Mouse (Mus musculus) ES-E14 (cell line): ENCODE data around the gene Grap. TPM values are rescaled to one million over a fixed set of nuclear protein-coding genes. Genes with fewer than 3 reads are reported as not detected.

ENCODE experiments used
- DNase-seq: peaks from one replicate; pipeline ENCODE4 v3.0.0-alpha.2; 2013; ENCODE audit warnings: low read depth, low spot score
- H3K27ac ChIP-seq: 2 replicates; pipeline ENCODE4 v1.5.1; 2012; ENCODE audit warnings: low read depth, mild to moderate bottlenecking, low read length, moderate library complexity, mixed read lengths; ENCODE audit not compliant: poor library complexity, insufficient read depth, severe bottlenecking
- H3K36me3 ChIP-seq: 2 replicates; pipeline ENCODE4 v1.6.1; 2012; ENCODE audit warnings: mild to moderate bottlenecking, low read length, moderate library complexity, mixed read lengths; ENCODE audit not compliant: control insufficient read depth, poor library complexity, insufficient read depth, severe bottlenecking
- H3K4me1 ChIP-seq, 2 experiments: fragments of 150-350 bp in 1 of 2; sonication (generic) in 1 of 2; 2 replicates each; pipeline ENCODE4 v1.6.1; 2012; ENCODE audit warnings: low read length in 2 of 2, mild to moderate bottlenecking in 1 of 2, mixed read lengths in 1 of 2; ENCODE audit not compliant: control insufficient read depth in 2 of 2, insufficient read depth in 2 of 2, poor library complexity in 1 of 2
- H3K4me3 ChIP-seq, 2 experiments: fragments of 150-350 bp in 1 of 2; sonication (generic) in 1 of 2; 2 replicates each; pipeline ENCODE4 v1.5.1; 2012; ENCODE audit warnings: low read length in 2 of 2, low read depth in 1 of 2, mild to moderate bottlenecking in 1 of 2, mixed read lengths in 1 of 2; ENCODE audit not compliant: insufficient read depth in 1 of 2, poor library complexity in 1 of 2, severe bottlenecking in 1 of 2
- H3K9ac ChIP-seq: 2 replicates; pipeline ENCODE4 v1.6.1; 2012; ENCODE audit warnings: low read depth, mild to moderate bottlenecking, low read length, mixed read lengths; ENCODE audit not compliant: poor library complexity, insufficient read depth, severe bottlenecking
- H3K9me3 ChIP-seq: fragments of 150-350 bp; sonication (generic); 2 replicates; pipeline ENCODE4 v1.6.1; 2012; ENCODE audit warnings: low read depth, mild to moderate bottlenecking, low read length; ENCODE audit not compliant: control insufficient read depth, insufficient read depth
- CHD2 ChIP-seq: IDR thresholded peaks from 2 replicates; pipeline ENCODE4 v1.6.1; 2014; ENCODE audit warnings: mild to moderate bottlenecking, low read depth, low read length, inconsistent platforms
- HCFC1 ChIP-seq: IDR thresholded peaks from 2 replicates; pipeline ENCODE4 v1.6.1; 2012; ENCODE audit warnings: low read length, inconsistent platforms, borderline replicate concordance; ENCODE audit not compliant: insufficient read depth
- MAFK ChIP-seq: IDR thresholded peaks from 2 replicates; pipeline ENCODE4 v1.6.1; 2014; ENCODE audit warnings: mild to moderate bottlenecking, low read depth, low read length, inconsistent platforms; ENCODE audit not compliant: insufficient read depth
- ZC3H11A ChIP-seq: IDR thresholded peaks from 2 replicates; pipeline ENCODE4 v1.6.1; 2012; ENCODE audit warnings: low read depth, mild to moderate bottlenecking, inconsistent platforms, low read length, borderline replicate concordance
- ZNF384 ChIP-seq: IDR thresholded peaks from 2 replicates; pipeline ENCODE4 v1.6.1; 2012; ENCODE audit warnings: low read depth, low read length, inconsistent platforms
- in situ Hi-C, 2 experiments: fragments of 600-800 bp; cut with MboI; formaldehyde crosslinking; loops; one replicate each; pipeline ENCODE4 v1.15.1; 2025; ENCODE audit warnings: low sequenced_read_pairs in 2 of 2, inconsistent platforms in 1 of 2; ENCODE audit not compliant: unreplicated experiment in 2 of 2
- total RNA-seq: library from RNA; depleted of rRNA; stranded (reverse); fragments of 300-350 nt; gene quantifications from 2 replicates; pipeline ENCODE4 v1.2.3, GENCODE M21; 2012; rRNA removed

The Grap gene
- 0.16 and 1.5 TPM in 2 replicates for total RNA-seq

DNA sequence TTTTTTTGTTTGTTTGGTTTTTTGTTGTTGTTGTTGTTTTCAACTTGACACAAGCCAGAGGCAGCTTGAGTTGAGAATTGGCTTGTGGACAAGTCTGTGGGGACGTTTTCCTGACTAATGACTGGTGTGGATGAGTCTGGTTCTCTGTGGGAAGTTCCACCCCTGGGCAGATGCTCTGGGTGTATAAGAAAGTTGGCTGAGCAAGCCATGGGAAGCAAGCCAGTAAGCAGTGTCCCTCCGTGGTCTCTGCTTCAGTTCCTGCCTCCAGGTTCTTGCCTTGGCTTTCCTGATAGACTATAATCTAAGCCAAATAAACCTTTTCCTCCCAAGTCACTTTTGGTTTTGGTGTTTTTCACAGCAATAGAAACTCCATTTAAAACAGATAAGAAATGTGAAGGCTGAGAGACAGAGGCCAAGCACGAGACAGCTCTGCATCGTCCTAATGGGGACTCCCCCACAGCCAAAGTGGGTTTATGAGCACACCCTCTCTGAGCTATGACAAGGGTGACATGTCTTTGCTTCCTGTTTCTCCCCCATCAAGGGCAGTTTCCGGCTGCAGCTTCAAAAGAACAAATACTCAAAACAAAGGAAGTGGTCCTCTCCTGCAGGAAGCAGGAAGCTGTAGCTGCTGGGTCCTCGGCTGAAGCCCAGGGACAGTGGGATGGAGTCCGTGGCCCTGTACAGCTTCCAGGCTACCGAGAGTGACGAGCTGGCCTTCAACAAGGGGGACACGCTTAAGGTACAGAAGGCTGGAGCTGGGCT lies at the start of gene Grap:
Grap (plus strand) TSS at position 580 of the 762 bp plus-strand sequence.
- TF ChIP-seq HCFC1 (no peak), CHD2 (no peak), ZC3H11A (no peak), MAFK (no peak), ZNF384 (no peak)
- DNase-seq, result no peak
- no peaks in the 10 kb centered on the region for H3K4me1 ChIP-seq
- H3K36me3 ChIP-seq, result no peaks in the 10 kb centered on the region
- in situ Hi-C loops, result no loop called here
- no peaks in the 10 kb centered on the region for H3K9me3 ChIP-seq
- no peak within 1 kb of the TSS for H3K4me3 ChIP-seq
- H3K27ac ChIP-seq, result no peak within 1 kb of the TSS
- no peak within 1 kb of the TSS for H3K9ac ChIP-seq

- in situ Hi-C loops, result no loop called here
- Histone ChIP-seq H3K27ac (no peak overlapping the region), H3K9ac (no peak overlapping the region), H3K9me3 (no peaks in the 10 kb centered on the region), H3K4me1 (no peaks in the 10 kb centered on the region), H3K36me3 (no peaks in the 10 kb centered on the region), H3K4me3 (no peak overlapping the region)
- no peak for TF ChIP-seq ZC3H11A
- TF ChIP-seq MAFK, result no peak
- no peak for TF ChIP-seq ZNF384
- no peak for TF ChIP-seq HCFC1
- TF ChIP-seq CHD2, result no peak
- no peak for DNase-seq
Observed at GRCm38 (mm10) chr11:61608072-61608471, 45.0 kb upstream of the Grap start.

DNA sequence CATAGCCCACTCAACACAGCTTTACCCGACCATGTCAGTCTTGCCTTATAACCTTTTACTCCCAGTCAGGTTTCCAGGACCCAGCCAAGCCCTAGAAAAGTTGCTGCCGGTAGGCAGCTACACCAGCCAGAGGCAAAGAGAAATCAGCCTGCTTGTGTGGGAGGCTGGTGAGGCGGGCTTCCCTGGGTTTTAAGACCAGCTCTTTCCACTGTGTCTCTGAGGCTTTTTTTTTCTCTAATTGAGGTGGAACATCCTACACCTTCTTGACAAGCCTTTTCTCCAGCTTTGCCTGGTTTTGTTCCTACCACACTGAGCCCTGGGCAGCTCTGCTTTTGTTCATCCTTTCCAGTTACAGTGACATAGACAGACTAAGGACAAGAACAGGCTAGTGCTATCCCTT lies 41.9 kb upstream of the Grap start:
- Histone ChIP-seq H3K36me3 (no peaks in the 10 kb centered on the region), H3K9ac (no peak overlapping the region), H3K9me3 (no peaks in the 10 kb centered on the region), H3K27ac (no peak overlapping the region), H3K4me1 (peaks cover 0 to 6% of the 10 kb centered on the region in 2 experiments; a peak in 2 of 4 replicates), H3K4me3 (no peak overlapping the region)
- DNase-seq, result no peak
- in situ Hi-C loops, result no loop called here
- TF ChIP-seq ZC3H11A (no peak), MAFK (no peak)

GRCm38 (mm10) chr11:61612116-61612635 lies 40.9 kb upstream of the Grap start:
- no peak for DNase-seq
- H3K36me3 ChIP-seq, result no peaks in the 10 kb centered on the region
- H3K9me3 ChIP-seq, result no peaks in the 10 kb centered on the region
- H3K27ac ChIP-seq, result no peak overlapping the region
- TF ChIP-seq ZNF384 (no peak), CHD2 (no peak), HCFC1 (no peak), MAFK (no peak), ZC3H11A (no peak)
- in situ Hi-C loops, result no loop called here
- no peak overlapping the region for H3K9ac ChIP-seq
- peaks cover 0 to 6% of the 10 kb centered on the region in 2 experiments; a peak in 2 of 4 replicates for H3K4me1 ChIP-seq
- H3K4me3 ChIP-seq, result no peak overlapping the region
